Mouse (Mus musculus): Measurements from ENCODE around the gene Mrtfa.

The Mrtfa gene

GRCm38 (mm10) chr15:81026901-81027300, 163.7 kb downstream of the Mrtfa start:
- in situ Hi-C loops (cut with MboI; ENCODE audit: low pct_unique_long_range_greater_than_20kb in 1 of 2, low sequenced_read_pairs in 2 of 2, unreplicated experiment in 1 of 2): no loop called here

GRCm38 (mm10) chr15:81023842-81024241, 166.7 kb downstream of the Mrtfa start:
- in situ Hi-C loops (cut with MboI; ENCODE audit: low pct_unique_long_range_greater_than_20kb in 1 of 2, low sequenced_read_pairs in 2 of 2, unreplicated experiment in 1 of 2): no loop called here

- in situ Hi-C loops (cut with MboI; ENCODE audit: low pct_unique_long_range_greater_than_20kb in 1 of 2, low sequenced_read_pairs in 2 of 2, unreplicated experiment in 1 of 2): no loop called here
These were observed 168.1 kb downstream of the Mrtfa start for GRCm38 (mm10) chr15:81022437-81022836.

- in situ Hi-C loops (cut with MboI; ENCODE audit: low pct_unique_long_range_greater_than_20kb in 1 of 2, low sequenced_read_pairs in 2 of 2, unreplicated experiment in 1 of 2): no loop called here
These were observed 169.2 kb downstream of the Mrtfa start for GRCm38 (mm10) chr15:81021377-81021776.

GRCm38 (mm10) chr15:81017308-81017707, 173.2 kb downstream of the Mrtfa start:
- in situ Hi-C loops (cut with MboI; ENCODE audit: low pct_unique_long_range_greater_than_20kb in 1 of 2, low sequenced_read_pairs in 2 of 2, unreplicated experiment in 1 of 2): no loop called here

- in situ Hi-C loops (cut with MboI; ENCODE audit: low pct_unique_long_range_greater_than_20kb in 1 of 2, low sequenced_read_pairs in 2 of 2, unreplicated experiment in 1 of 2): no loop called here
These were observed 174.1 kb downstream of the Mrtfa start for GRCm38 (mm10) chr15:81016488-81016887.

- in situ Hi-C loops (cut with MboI; ENCODE audit: low pct_unique_long_range_greater_than_20kb in 1 of 2, low sequenced_read_pairs in 2 of 2, unreplicated experiment in 1 of 2): no loop called here
These were observed 175.4 kb downstream of the Mrtfa start for GRCm38 (mm10) chr15:81015068-81015744.

GRCm38 (mm10) chr15:81013186-81013585, 177.4 kb downstream of the Mrtfa start:
- in situ Hi-C loops (cut with MboI; ENCODE audit: low pct_unique_long_range_greater_than_20kb in 1 of 2, low sequenced_read_pairs in 2 of 2, unreplicated experiment in 1 of 2): no loop called here

- in situ Hi-C loops (cut with MboI; ENCODE audit: low pct_unique_long_range_greater_than_20kb in 1 of 2, low sequenced_read_pairs in 2 of 2, unreplicated experiment in 1 of 2): no loop called here
These were observed 178.2 kb downstream of the Mrtfa start for GRCm38 (mm10) chr15:81012359-81012758.

GRCm38 (mm10) chr15:81011523-81011922, 179.0 kb downstream of the Mrtfa start:
- in situ Hi-C loops (cut with MboI; ENCODE audit: low pct_unique_long_range_greater_than_20kb in 1 of 2, low sequenced_read_pairs in 2 of 2, unreplicated experiment in 1 of 2): no loop called here

- in situ Hi-C loops (cut with MboI; ENCODE audit: low pct_unique_long_range_greater_than_20kb in 1 of 2, low sequenced_read_pairs in 2 of 2, unreplicated experiment in 1 of 2): no loop called here
These were observed 180.4 kb downstream of the Mrtfa start for GRCm38 (mm10) chr15:81010114-81010513.

GRCm38 (mm10) chr15:81008689-81009123, 181.9 kb downstream of the Mrtfa start:
- in situ Hi-C loops (cut with MboI; ENCODE audit: low pct_unique_long_range_greater_than_20kb in 1 of 2, low sequenced_read_pairs in 2 of 2, unreplicated experiment in 1 of 2): no loop called here

- in situ Hi-C loops (cut with MboI; ENCODE audit: low pct_unique_long_range_greater_than_20kb in 1 of 2, low sequenced_read_pairs in 2 of 2, unreplicated experiment in 1 of 2): no loop called here
These were observed 182.7 kb downstream of the Mrtfa start for GRCm38 (mm10) chr15:81007905-81008304.

GRCm38 (mm10) chr15:81007339-81007738, 183.2 kb downstream of the Mrtfa start:
- in situ Hi-C loops (cut with MboI; ENCODE audit: low pct_unique_long_range_greater_than_20kb in 1 of 2, low sequenced_read_pairs in 2 of 2, unreplicated experiment in 1 of 2): no loop called here

GRCm38 (mm10) chr15:81006127-81006735, 184.3 kb downstream of the Mrtfa start:
- in situ Hi-C loops (cut with MboI; ENCODE audit: low pct_unique_long_range_greater_than_20kb in 1 of 2, low sequenced_read_pairs in 2 of 2, unreplicated experiment in 1 of 2): no loop called here

GRCm38 (mm10) chr15:81000419-81001138, 190.0 kb downstream of the Mrtfa start:
- in situ Hi-C loops (cut with MboI; ENCODE audit: low pct_unique_long_range_greater_than_20kb in 1 of 2, low sequenced_read_pairs in 2 of 2, unreplicated experiment in 1 of 2): no loop called here

GRCm38 (mm10) chr15:80997077-80997476, 193.5 kb downstream of the Mrtfa start:
- in situ Hi-C loops (cut with MboI; ENCODE audit: low pct_unique_long_range_greater_than_20kb in 1 of 2, low sequenced_read_pairs in 2 of 2, unreplicated experiment in 1 of 2): no loop called here

GRCm38 (mm10) chr15:80996090-80996835, 194.3 kb downstream of the Mrtfa start:
- in situ Hi-C loops (cut with MboI; ENCODE audit: low pct_unique_long_range_greater_than_20kb in 1 of 2, low sequenced_read_pairs in 2 of 2, unreplicated experiment in 1 of 2): no loop called here

GRCm38 (mm10) chr15:80994959-80995358, 195.6 kb downstream of the Mrtfa start:
- in situ Hi-C loops (cut with MboI; ENCODE audit: low pct_unique_long_range_greater_than_20kb in 1 of 2, low sequenced_read_pairs in 2 of 2, unreplicated experiment in 1 of 2): no loop called here

Data from mouse embryonic stem cell (cell line).